Mouse (Mus musculus) heart, adult 2 months (tissue): ENCODE measurements around the gene Fut8. TPM values are rescaled to one million over a fixed set of nuclear protein-coding genes. Genes with fewer than 3 reads are reported as not detected.

Source experiments
- DNase-seq, 2 experiments: peaks; one replicate each; pipeline ENCODE4 v3.0.0; 2021
- H3K27ac ChIP-seq: fragments of 200-600 bp; 2 replicates; pipeline ENCODE4 v1.8.1; 2022
- H3K27me3 ChIP-seq: fragments of 200-500 bp; 2 replicates; pipeline ENCODE4 v1.6.1; 2012; ENCODE audit warnings: mild to moderate bottlenecking, low read length, inconsistent platforms, mixed read lengths; ENCODE audit not compliant: control insufficient read depth, insufficient read depth
- H3K36me3 ChIP-seq: fragments of 200-500 bp; 2 replicates; pipeline ENCODE4 v1.6.1; 2012; ENCODE audit warnings: low read length, inconsistent platforms; ENCODE audit not compliant: control insufficient read depth, insufficient read depth
- H3K4me1 ChIP-seq: fragments of 200-500 bp; 2 replicates; pipeline ENCODE4 v1.6.1; 2011; ENCODE audit warnings: low read length; ENCODE audit not compliant: control insufficient read depth, insufficient read depth
- H3K4me3 ChIP-seq: fragments of 200-600 bp; 2 replicates; pipeline ENCODE4 v1.8.1; 2022
- H3K79me2 ChIP-seq: fragments of 200-500 bp; replicated peaks from 2 replicates; pipeline ENCODE4 v1.6.1; 2012; ENCODE audit warnings: mild to moderate bottlenecking, inconsistent platforms, low read length, moderate library complexity, mixed read lengths; ENCODE audit not compliant: control insufficient read depth, insufficient read depth
- H3K9ac ChIP-seq: fragments of 200-500 bp; 2 replicates; pipeline ENCODE4 v1.6.1; 2012; ENCODE audit warnings: low read depth, mild to moderate bottlenecking, control low read depth, inconsistent platforms, low read length, mixed read lengths
- CTCF ChIP-seq: fragments of 200-600 bp; IDR thresholded peaks from 2 replicates; pipeline ENCODE4 v1.8.1; 2022; ENCODE audit warnings: antibody characterized with exemption, mild to moderate bottlenecking, moderate library complexity
- EP300 ChIP-seq: fragments of 200-500 bp; IDR thresholded peaks from 2 replicates; pipeline ENCODE4 v1.6.1; 2011; ENCODE audit warnings: low read depth, low read length, control low read depth; ENCODE audit not compliant: insufficient read depth
- POLR2A ChIP-seq: fragments of 200-500 bp; IDR thresholded peaks from 2 replicates; pipeline ENCODE4 v1.6.1; 2011; ENCODE audit warnings: mild to moderate bottlenecking, low read depth, low read length, control low read depth; ENCODE audit not compliant: insufficient read depth
- WGBS: fragments of 180-500 bp; shearing (Covaris S2); methylation state at CpG from one replicate; pipeline ENCODE4 v1.1.7; 2018; 5-methylcytosine and 5-hydroxymethylcytosine counted together
- intact Hi-C: fragments of 180-260 bp; cut with DNase I; formaldehyde crosslinking; loops from one replicate; pipeline ENCODE4 v1.15.1; 2025
- polyA plus RNA-seq: library from polyadenylated mRNA; depleted of rRNA; stranded (reverse); fragments of >200 nt; gene quantifications from 2 replicates; pipeline ENCODE4 v1.2.3, GENCODE M21; 2012
- total RNA-seq, 2 experiments: library from RNA; stranded (reverse); gene quantifications; 2 replicates each; pipeline ENCODE4 v1.2.3; 2021

Gene Fut8
- total and polyA plus RNA-seq, 3 experiments, result 7.3 to 18.8 (median 14.3) TPM

DNA sequence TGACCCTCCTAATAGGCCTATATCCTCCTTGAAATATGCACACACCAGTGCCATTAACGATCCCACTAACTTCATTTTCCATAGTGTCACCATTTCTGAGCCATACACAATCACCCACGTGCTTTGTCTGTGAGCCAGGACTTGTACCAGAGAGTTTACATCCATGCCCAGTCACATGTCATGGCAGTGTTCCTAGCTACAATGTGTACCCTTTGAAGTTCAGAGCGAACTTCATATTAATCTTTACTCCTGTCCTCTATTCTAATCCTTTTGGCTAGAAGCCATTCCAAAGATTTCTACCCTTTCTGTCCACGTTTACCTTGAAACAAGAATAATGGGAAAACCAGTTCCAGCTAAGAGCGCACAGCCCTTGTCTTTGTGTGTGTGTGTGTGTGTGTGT, 31.1 kb upstream of the Fut8 start:
- DNase-seq, result no peak
- Histone ChIP-seq H3K4me3 (no peak overlapping the region), H3K9ac (no peak overlapping the region), H3K4me1 (no peaks in the 10 kb centered on the region), H3K36me3 (no peaks in the 10 kb centered on the region), H3K27me3 (no peaks in the 10 kb centered on the region), H3K27ac (no peak overlapping the region), H3K79me2 (no peaks in the 10 kb centered on the region)
- intact Hi-C loops, result no loop called here
- TF ChIP-seq CTCF, result no peak
- TF ChIP-seq POLR2A, result no peak
- TF ChIP-seq EP300, result no peak
- 63% methylated on average over 5 of the region's 5 CpGs for WGBS

DNA sequence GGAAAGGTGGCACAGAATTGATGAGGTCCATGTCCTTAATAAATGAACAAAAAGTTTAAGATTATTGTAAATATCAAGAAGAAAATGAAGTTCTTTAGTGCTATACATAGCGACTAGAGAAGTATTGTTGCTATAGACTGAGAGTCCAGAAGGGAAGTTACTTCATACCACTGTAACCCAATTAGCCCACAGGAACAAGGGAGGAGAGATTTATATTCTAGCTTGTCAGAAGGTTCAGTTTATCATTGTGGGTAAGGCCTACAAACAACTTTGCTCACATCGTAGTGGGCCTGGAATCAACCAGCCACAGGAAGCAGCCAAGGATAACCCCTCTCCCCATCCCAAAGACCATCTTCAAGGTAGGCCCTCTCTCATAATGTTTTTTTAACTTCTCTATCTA, 29.9 kb upstream of the Fut8 start:
- no peaks in the 10 kb centered on the region for H3K79me2 ChIP-seq
- intact Hi-C loops, result no loop called here
- H3K9ac ChIP-seq, result no peak overlapping the region
- no peak for TF ChIP-seq CTCF
- TF ChIP-seq EP300, result no peak
- no peak for TF ChIP-seq POLR2A
- H3K4me3 ChIP-seq, result no peak overlapping the region
- WGBS, result 80% methylated on average over 2 of the region's 2 CpGs
- DNase-seq, result no peak
- no peaks in the 10 kb centered on the region for H3K27me3 ChIP-seq
- no peaks in the 10 kb centered on the region for H3K36me3 ChIP-seq
- no peaks in the 10 kb centered on the region for H3K4me1 ChIP-seq
- H3K27ac ChIP-seq, result no peak overlapping the region

DNA sequence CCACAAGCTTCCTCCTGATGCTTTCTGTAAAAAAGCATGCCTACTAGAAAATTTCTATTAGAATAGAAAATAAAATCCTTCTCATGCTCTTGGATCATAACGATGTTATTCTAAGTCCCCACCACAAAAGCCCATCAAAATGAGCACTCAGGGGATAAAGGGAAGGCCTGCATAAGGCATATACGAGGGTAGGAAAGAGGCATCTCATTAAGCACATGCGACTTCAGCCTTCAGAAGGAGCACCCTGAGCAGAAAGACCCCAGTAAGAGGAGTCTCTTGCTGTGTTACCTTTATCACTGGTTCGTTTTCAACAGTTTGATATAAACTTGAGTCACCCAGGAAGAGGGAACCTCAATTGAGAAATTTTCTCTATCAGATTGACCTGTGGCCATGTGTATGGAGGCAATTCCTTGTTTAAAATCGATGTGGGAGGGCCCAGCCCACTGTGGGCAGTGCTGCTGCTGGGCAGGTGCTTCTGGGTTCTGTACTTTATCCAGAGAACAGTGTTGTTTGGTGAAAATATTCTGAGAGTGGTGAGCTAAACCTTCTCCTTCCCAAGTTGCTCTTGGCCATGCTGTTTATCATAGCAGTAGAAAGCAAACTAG, 29.2 kb upstream of the Fut8 start:
- Histone ChIP-seq H3K36me3 (no peaks in the 10 kb centered on the region), H3K79me2 (no peaks in the 10 kb centered on the region), H3K9ac (no peak overlapping the region), H3K4me3 (no peak overlapping the region), H3K27me3 (no peaks in the 10 kb centered on the region), H3K4me1 (no peaks in the 10 kb centered on the region), H3K27ac (no peak overlapping the region)
- intact Hi-C loops, result no loop called here
- DNase-seq, result no peak
- 68% methylated on average over 5 of the region's 5 CpGs for WGBS
- no peak for TF ChIP-seq CTCF
- TF ChIP-seq POLR2A, result no peak
- TF ChIP-seq EP300, result no peak

DNA sequence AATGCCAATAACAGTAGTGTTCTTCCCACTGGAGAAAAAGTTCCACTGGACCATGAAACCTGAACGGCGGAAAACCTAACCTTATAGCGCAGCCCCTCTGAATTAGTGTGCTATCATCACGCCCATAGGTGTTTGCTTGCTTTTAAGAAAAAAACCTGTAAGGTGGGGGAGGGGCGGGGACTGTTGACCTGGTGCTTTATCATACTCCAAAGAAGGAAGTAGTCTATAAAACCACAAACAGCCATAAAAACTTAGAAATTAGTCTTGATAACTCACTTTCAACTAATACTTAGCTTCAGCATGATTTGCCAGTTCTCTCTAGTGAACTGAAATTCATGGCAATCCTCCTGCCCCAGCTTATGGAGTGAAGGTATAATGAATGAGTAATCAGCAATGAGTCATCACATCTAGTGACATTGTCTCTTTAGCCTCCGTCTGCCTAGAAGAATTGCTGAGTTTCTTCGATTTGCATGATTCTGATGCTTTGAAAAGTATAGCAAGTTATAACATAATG, 26.2 kb upstream of the Fut8 start:
- intact Hi-C loops, result no loop called here

DNA sequence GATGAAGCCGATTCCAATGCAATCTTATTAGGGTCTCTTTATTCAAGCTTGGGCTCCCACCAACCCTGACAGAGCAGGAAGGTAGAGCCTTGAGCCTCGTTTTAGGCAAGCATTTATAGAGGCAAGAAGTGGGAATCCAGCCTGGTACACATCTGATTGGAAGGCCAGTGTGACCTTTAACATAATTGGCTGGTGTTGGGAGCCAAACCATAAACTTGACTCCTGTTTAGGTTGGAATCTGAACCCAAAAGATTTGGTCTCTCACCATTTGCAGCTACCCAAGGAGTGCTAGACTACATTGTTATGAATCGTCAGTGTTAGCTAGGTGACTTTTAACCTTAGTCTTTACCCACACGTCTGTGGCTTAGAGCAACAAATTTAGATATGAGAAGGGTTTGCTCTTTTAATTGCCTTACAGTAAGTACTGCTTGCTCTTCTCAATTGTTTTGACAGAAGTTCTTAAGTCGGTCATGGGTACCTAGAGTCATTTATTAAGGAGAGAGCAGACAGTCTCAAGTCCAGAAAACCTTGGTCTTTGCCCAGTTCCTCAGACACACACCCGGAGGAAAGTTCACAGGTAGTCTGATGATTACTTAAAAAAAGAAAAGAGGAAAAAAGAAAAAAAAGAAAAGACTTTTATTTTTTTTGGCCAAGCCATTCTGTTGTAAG, 23.9 kb upstream of the Fut8 start:
- TF ChIP-seq EP300 (no peak), POLR2A (no peak), CTCF (no peak)
- Histone ChIP-seq H3K9ac (no peak overlapping the region), H3K36me3 (no peaks in the 10 kb centered on the region), H3K27me3 (no peaks in the 10 kb centered on the region), H3K4me3 (no peak overlapping the region), H3K27ac (no peak overlapping the region), H3K79me2 (no peaks in the 10 kb centered on the region), H3K4me1 (no peaks in the 10 kb centered on the region; the same call in 1 of the 2 replicates)
- no peak for DNase-seq
- intact Hi-C loops, result no loop called here
- WGBS, result 62% methylated on average over 6 of the region's 6 CpGs

More for the DNA sequence above, 26.2 kb upstream of the Fut8 start:
- no peak for TF ChIP-seq EP300
- no peak for TF ChIP-seq CTCF
- no peak for TF ChIP-seq POLR2A
- Histone ChIP-seq H3K27ac (no peak overlapping the region), H3K27me3 (no peaks in the 10 kb centered on the region), H3K36me3 (no peaks in the 10 kb centered on the region), H3K79me2 (no peaks in the 10 kb centered on the region), H3K9ac (no peak overlapping the region), H3K4me3 (no peak overlapping the region), H3K4me1 (no peaks in the 10 kb centered on the region; the same call in 1 of the 2 replicates)
- no peak for DNase-seq
- 83% methylated on average over 7 of the region's 7 CpGs for WGBS

DNA sequence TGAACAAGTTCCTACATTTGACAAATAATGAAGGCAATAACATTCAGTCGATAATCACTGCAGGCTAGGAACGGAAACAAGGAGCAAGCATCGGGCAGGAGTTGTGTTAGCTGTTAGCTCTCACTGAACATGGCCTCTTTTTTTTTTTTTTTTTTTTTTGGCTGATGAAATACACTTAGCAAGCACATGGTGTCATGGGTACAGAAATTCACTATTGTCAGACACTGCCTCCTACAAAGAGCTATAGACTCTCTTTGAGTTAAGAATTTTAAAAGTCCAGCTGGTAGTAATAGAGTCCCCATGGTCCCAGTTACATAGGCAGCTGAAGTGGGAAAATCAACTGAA, 23.4 kb upstream of the Fut8 start:
- intact Hi-C loops, result no loop called here
- TF ChIP-seq CTCF (no peak), POLR2A (no peak), EP300 (no peak)
- 78% methylated on average over 3 of the region's 3 CpGs for WGBS
- no peak overlapping the region for H3K9ac ChIP-seq
- no peak overlapping the region for H3K4me3 ChIP-seq
- no peak for DNase-seq
- H3K27me3 ChIP-seq, result no peaks in the 10 kb centered on the region
- no peak overlapping the region for H3K27ac ChIP-seq
- no peaks in the 10 kb centered on the region for H3K79me2 ChIP-seq
- no peaks in the 10 kb centered on the region for H3K36me3 ChIP-seq
- H3K4me1 ChIP-seq, result no peaks in the 10 kb centered on the region; the same call in 1 of the 2 replicates
